Mouse (Mus musculus) bone marrow macrophage, adult 2 months (primary cell): ENCODE results near the gene Insl5. TPM values are rescaled to one million over a fixed set of nuclear protein-coding genes. Genes with fewer than 3 reads are reported as not detected.

Source experiments
- H3K27ac ChIP-seq: 2 replicates; pipeline ENCODE4 v1.5.1; 2012; ENCODE audit warnings: low read depth, low read length; ENCODE audit not compliant: insufficient read depth
- H3K4me1 ChIP-seq: 2 replicates; pipeline ENCODE4 v1.6.1; 2012; ENCODE audit warnings: low read length; ENCODE audit not compliant: control insufficient read depth, insufficient read depth
- H3K4me3 ChIP-seq: 2 replicates; pipeline ENCODE4 v1.5.1; 2012; ENCODE audit warnings: mild to moderate bottlenecking, low read length, moderate library complexity; ENCODE audit not compliant: insufficient read depth
- CTCF ChIP-seq: IDR thresholded peaks from 2 replicates; pipeline ENCODE4 v1.5.1; 2012; ENCODE audit warnings: low read depth, mild to moderate bottlenecking, low read length, moderate library complexity
- POLR2A ChIP-seq: IDR thresholded peaks from 2 replicates; pipeline ENCODE4 v1.6.1; 2012; ENCODE audit warnings: mild to moderate bottlenecking, low read depth, low read length, borderline replicate concordance
- polyA plus RNA-seq: library from polyadenylated mRNA; stranded (reverse); fragments of >200 nt; gene quantifications from 2 replicates; pipeline ENCODE4 v1.2.4, GENCODE M21; 2012; ENCODE audit not compliant: missing spikeins, insufficient read depth, insufficient read length

Insl5 gene
- not detected in 2 replicates for polyA plus RNA-seq

- TF ChIP-seq CTCF (no peak), POLR2A (no peak)
- no peak within 1 kb of the TSS for H3K27ac ChIP-seq
Measured at GRCm38 (mm10) chr4:103026621-103027020, at the start of gene Insl5. Gene Insl5, minus strand, starts transcription at chr4:103026842.

GRCm38 (mm10) chr4:103070631-103071030, 44.0 kb upstream of the Insl5 start:
- H3K4me1 ChIP-seq: no peaks in the 10 kb centered on the region
- H3K4me3 ChIP-seq: no peak overlapping the region
- no peak overlapping the region for H3K27ac ChIP-seq
- TF ChIP-seq CTCF: no peak
- no peak for TF ChIP-seq POLR2A

More at GRCm38 (mm10) chr4:103026621-103027020, at the start of gene Insl5:
- H3K4me1 ChIP-seq: peaks cover 4% of the 10 kb centered on the region
- no peak within 1 kb of the TSS for H3K4me3 ChIP-seq

GRCm38 (mm10) chr4:103067906-103068655, 41.4 kb upstream of the Insl5 start:
- Histone ChIP-seq H3K4me3 (no peak overlapping the region), H3K4me1 (no peaks in the 10 kb centered on the region), H3K27ac (no peak overlapping the region)
- no peak for TF ChIP-seq POLR2A
- no peak for TF ChIP-seq CTCF

- TF ChIP-seq POLR2A (no peak), CTCF (no peak)
- Histone ChIP-seq H3K4me1 (no peaks in the 10 kb centered on the region), H3K4me3 (no peak overlapping the region), H3K27ac (no peak overlapping the region)
Measured at GRCm38 (mm10) chr4:103064976-103065375, 38.3 kb upstream of the Insl5 start.

GRCm38 (mm10) chr4:103064421-103064820, 37.8 kb upstream of the Insl5 start:
- H3K27ac ChIP-seq: no peak overlapping the region
- no peak overlapping the region for H3K4me3 ChIP-seq
- no peaks in the 10 kb centered on the region for H3K4me1 ChIP-seq
- no peak for TF ChIP-seq CTCF
- no peak for TF ChIP-seq POLR2A

- Histone ChIP-seq H3K27ac (no peak overlapping the region), H3K4me1 (no peaks in the 10 kb centered on the region), H3K4me3 (no peak overlapping the region)
- TF ChIP-seq CTCF: no peak
- TF ChIP-seq POLR2A: no peak
Measured at GRCm38 (mm10) chr4:103056909-103057308, 30.3 kb upstream of the Insl5 start.

- TF ChIP-seq POLR2A (no peak), CTCF (no peak)
- Histone ChIP-seq H3K4me3 (no peak overlapping the region), H3K27ac (no peak overlapping the region), H3K4me1 (no peaks in the 10 kb centered on the region)
Measured at GRCm38 (mm10) chr4:103048046-103048445, 21.4 kb upstream of the Insl5 start.

GRCm38 (mm10) chr4:103042997-103043396, 16.4 kb upstream of the Insl5 start:
- H3K4me3 ChIP-seq: no peak overlapping the region
- no peak for TF ChIP-seq CTCF
- TF ChIP-seq POLR2A: no peak

GRCm38 (mm10) chr4:103039838-103040191, 13.2 kb upstream of the Insl5 start:
- no peak overlapping the region for H3K27ac ChIP-seq
- no peak overlapping the region for H3K4me3 ChIP-seq

More at GRCm38 (mm10) chr4:103042997-103043396, 16.4 kb upstream of the Insl5 start:
- Histone ChIP-seq H3K27ac (no peak overlapping the region), H3K4me1 (peaks cover 7% of the 10 kb centered on the region)

GRCm38 (mm10) chr4:103039103-103039837, 12.6 kb upstream of the Insl5 start:
- H3K27ac ChIP-seq: no peak overlapping the region
- peaks cover 7% of the 10 kb centered on the region for H3K4me1 ChIP-seq
- TF ChIP-seq CTCF: no peak
- TF ChIP-seq POLR2A: no peak
- H3K4me3 ChIP-seq: no peak overlapping the region

More at GRCm38 (mm10) chr4:103039838-103040191, 13.2 kb upstream of the Insl5 start:
- peaks cover 7% of the 10 kb centered on the region for H3K4me1 ChIP-seq
- TF ChIP-seq CTCF: no peak
